Mouse (Mus musculus) right cerebral cortex, adult 2 months (tissue): ENCODE results near the gene Osbpl8.
"Not testable (repeated sequence)": the region's sequence is repeated elsewhere in the genome, so short reads cannot be mapped to it uniquely, and the experiment has no call there.

Experiments used
- DNase-seq, 2 experiments: peaks; one replicate each; pipeline ENCODE4 v3.0.0; 2021 to 2022; ENCODE audit warnings: low spot score in 2 of 2

Gene Osbpl8

DNA sequence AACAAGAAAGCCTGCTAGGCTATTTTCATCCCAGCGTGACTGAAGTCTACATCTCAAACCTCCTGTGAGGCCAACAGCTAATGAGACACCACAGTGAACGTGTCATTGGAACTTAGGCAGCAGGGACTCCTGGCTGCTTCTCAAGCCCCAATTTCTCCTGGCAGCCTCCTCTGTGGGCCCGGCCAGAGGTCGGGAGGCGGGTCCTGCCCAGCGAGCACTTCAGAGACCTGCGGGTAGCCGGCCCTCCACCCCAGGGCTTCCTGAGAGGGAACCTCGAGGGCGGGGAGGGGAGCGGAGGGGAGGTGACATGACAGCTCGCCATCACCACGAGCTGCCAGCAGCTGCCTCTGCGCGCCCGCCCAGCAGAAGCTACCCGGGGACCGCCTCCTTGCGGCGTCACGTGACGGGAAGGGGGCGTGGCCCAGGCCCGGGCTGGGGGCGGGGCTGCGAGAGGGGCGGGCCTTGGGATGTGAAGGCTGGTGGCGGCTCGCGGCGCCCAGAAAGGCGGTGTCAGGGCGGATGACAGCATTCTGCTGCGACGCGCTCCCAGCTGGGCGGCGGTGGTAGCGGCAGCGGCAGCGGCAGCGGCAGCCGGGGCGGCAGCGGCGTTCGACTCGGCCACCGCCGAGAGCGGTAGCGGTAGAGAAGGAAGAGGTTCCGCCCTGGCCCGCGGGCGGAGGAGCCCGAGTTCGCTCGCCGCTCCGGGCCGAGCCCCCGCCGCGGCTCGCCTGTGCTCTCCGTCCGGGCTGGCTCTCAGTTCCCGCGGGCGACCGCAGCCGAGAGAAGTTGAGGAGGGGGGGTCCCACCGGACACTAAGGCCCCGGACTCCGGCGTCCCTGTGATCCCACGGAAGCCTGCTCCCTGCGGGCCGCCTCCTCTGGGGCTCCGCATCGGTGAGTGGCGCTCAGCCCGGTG is at the start of gene Osbpl8:
TSS of gene Osbpl8 (plus strand) at position 449 of the 915 bp plus-strand sequence.
- DNase-seq: peak; percentile 97 to 98

DNA sequence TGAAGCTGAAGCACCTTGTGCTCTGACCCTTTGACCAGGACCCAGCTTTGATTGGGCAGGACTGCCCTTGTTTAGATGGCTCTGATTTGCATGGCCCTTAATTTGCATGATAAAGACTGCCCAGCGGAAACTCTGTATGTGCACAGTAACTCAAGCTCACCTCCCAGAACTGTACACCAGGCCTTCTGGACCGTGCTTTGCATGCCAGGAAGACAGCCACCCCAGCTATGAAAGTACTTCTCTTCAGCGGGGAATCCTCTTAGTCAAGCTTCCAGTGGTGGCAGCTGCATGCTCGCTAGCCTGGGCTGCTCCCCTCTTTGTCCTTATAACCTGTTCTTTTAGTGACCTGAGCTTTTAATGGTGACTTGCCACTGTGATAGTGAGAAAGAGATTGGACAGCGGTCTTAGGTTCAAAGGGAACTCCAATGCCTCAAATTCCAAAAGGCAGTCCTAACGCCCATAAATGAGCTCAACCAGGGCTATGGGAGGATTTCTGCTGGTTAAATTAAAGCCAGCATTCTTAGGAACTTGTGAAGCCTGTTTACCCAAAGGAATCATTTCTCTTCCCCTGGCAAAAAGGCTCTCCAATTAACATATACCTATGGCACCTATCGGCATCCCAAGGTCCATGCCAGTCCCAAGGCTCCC is 47.2 kb upstream of the Osbpl8 start:
- no peak for DNase-seq

DNA sequence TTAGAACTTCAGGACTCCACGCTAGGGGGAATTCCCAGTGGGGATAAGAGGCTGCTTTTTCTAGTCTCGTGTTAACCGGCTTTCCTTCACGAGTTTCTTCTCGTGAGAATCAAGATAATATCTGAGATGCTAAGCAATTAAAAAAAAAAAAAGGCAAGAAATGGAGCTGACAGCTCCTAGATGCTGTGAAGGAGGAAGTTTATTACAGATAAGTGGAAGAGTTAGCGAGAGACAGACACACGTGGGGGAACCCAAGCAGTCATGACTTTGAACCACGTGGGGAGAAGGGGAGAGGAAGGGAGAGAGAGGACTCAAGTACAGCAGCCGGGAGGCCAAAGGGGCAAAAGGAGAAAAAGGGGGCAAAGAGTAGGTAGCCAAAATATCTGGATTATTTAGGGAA is 46.3 kb upstream of the Osbpl8 start:
- no peak for DNase-seq

DNA sequence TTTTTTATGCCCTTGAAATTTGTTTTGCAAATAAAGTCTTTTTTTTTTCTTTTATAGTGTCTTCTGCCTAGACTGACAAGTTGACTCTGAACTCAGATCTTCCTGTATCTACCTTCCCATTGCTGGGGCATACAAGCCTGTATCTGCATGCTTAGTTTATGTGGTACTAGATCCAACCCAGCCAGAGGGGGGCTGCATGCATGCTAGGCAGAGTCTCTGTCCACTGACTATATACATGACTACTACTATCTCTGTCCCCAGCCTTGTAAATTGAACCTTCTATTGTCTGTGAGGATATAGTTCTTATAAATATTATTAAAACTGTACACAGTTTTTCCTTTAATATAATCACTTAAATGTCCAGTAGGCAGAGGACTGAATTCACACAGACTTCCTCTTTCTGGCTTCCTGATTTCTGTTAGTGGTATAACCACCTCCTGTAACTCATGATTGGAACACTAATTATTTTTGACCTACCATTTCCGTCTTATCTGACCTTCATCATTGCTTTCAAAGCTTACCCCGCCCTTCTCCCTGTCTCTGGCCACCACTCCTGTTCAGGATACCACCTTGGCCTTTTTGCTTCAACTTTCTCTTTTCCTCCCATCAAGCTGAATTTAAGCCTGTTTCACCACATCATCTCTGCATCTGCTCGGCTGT is 45.4 kb upstream of the Osbpl8 start:
- no peak for DNase-seq

DNA sequence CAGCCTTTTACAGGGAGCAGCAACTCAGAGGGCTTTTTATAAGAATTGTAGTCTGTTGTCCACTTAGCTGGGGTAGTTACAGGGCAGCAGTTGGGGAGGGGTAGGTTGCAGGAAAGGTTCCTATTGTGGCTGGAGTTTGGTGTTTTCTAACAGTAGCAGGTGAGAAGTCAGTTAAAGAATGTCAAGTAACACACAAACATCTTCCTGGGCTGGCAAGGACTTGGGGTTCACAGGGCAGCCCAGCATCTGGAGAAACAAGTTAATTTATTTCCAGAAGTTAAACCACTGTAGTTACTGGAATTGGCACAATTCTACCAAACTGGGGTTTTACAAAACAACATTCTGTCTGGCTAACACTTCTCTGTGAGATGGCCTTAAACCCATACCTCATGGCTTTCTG is 44.8 kb upstream of the Osbpl8 start:
- DNase-seq: no peak

DNA sequence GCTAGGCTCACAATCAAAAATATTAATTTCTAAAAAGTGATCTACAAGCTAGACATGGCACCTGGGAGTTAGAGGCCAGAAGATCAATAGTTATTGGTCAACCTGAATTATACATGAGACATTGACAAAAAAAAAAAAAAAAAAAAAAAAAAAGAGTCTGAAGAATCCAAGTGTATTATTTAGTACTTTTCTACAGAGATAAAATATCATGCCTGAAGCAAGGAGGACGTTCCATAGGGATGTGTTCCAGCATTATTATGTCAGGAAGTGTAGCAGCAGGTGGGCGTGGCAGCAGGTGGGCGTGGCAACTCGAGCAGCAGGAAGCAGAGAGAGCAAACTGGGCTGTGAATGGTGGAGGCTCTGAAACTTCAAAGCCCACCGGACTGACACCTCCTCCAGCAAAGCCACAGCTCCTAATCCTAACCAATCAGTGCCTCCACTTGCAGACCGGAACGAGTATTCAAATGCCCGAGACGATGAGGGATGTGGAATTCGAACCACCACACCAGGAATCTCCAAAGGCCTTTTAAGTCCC is 41.6 kb upstream of the Osbpl8 start:
- DNase-seq: no peak

DNA sequence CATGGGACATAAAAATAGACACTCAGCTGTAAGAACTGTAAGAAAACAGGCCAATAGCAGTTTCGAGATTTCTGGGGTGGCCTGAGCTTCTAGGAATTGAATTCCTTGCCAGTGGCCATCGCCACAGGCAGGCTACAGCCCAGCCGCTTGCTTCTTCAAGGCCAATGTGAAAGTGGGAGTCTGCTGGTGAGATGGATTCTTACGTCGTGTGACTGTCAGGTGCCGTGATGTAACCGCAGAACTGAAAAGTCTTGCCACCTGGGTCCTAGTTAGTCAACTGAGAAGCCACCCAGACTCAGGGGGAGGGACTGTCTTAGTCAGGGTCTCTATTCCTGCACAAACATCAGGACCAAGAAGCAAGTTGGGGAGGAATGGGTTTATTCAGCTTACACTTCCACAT is 40.4 kb upstream of the Osbpl8 start:
- no peak for DNase-seq

DNA sequence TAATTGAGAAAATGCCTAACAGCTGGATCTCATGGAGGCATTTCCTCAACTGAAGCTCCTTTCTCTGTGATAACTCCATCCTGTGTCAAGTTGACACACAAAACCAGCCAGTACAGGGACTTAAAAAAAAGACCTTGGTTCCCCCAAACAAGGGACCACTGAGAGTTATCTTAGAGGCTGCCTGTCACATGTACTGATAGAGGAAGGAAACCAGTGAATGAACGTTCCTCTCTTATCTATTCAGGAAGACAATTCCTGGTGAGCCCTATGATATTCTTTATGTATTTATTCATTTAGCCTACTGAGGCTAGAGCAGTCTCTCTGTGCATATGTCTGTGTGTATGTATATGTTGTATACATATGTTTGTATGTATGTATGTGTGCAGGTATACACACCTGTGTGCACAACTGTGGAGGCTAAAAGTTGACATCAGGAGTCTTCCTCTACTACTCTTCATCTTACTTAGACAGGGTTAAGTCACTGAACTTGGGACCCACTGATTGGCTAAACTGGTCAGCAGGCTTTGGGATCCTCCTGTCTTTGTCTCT is 39.7 kb upstream of the Osbpl8 start:
- DNase-seq: no peak

DNA sequence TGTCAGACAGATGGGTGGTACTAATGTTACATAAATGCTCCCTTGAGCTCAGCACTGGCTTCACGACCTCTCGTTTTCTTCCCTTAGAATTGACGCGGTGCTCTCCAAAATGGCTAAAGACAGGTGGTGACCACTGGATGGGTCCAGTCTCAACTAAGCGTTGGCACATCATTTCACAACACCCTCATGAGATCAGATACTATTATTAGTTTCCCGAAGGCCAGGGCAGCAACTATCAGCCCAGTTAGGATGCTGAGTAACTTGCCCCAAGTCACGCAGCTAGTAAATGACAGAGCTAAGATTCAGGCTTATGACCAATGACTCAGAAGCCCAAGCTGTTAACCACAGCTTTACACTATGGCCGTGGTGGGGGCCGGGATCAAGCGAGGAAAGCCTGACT is 37.2 kb upstream of the Osbpl8 start:
- no peak for DNase-seq

DNA sequence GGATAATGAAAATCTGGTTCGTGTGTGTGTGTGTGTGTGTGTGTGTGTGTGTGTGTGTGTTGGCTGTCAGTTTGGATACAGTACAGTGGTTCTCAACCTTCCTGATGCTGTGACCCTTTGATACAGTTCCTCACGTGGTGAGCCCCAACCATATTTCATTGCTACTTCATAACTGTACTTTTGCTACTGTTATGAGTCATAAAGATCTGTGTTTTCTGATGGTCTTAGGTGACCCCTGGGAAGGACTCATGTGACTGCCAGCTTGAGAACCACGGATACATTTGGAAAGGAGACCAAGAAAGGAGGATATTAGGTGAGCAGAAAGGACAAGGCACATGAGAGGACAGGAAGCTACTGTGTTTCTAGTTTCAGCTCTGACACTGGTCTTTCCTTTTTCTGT is 36.1 kb upstream of the Osbpl8 start:
- no peak for DNase-seq

DNA sequence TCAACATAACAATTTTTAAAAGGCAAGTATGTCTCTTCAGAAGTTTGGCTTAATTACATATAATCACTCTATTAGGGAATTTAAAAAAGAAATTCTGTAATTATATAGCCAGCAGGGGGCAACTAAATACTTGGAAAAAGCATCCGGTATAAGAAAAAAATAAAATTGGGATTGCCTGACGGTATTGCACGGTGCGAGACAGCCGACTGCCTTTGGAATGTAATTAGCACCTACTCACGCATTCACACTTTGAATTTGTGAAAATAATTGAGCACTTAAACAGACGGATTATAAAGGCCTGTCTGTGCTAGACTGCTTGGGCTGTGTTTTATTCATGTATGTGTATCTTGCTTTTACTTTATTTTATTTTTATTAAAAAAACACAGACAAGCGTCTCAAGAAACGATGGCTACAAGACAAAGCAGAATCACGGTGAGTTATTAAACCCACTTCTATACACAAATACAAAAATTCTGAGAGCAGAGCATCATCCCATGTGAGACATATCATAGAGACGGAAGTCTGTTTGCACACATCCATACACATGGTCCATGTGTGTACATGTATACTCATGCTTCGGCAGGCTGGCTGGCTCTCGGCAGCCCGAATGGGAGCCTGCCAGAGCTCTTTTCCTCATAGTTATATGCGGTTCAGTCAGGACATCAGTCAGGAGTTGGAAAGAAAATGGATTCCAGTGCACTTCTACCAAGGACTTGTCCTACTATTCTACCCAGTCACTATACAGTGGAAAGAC is 34.5 kb upstream of the Osbpl8 start:
- no peak for DNase-seq

DNA sequence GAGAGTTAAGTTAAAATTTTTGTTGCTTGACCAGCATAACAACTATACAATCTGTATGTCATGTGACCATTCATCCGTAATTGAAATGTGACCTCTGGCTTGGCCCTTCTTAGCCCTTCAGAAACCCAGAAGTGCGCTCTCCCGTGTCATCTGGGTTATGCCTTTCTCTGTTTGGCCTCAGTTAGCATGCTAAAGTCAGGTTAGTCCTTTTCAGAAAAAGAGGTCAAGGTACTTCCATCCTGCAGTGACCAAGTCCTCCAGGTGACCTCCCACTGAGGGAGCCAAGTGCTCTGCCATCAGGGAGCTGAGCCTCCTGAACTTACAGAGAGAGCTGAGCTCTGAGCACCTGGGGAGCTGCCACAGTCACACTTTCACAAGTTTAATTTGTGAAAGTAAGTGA is 33.7 kb upstream of the Osbpl8 start:
- DNase-seq: no peak

DNA sequence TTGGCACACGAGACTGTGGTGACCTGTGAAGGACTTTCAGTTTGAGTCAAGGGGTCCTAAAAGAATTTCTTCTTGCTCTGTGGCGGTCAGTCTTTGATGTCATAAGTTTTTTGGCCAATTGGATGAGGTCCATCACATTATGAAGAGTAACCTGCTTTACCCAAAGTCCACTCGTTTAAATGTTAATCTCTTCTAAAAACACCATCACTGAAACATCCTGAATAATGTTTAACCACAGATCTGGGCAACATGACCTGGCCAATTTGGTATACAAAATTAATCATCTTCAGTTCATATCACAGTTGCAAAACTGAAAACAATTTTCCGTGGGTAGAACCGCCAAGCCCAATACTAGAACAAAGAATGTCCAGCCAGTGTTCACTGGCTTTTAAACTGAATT is 31.3 kb upstream of the Osbpl8 start:
- DNase-seq: no peak

DNA sequence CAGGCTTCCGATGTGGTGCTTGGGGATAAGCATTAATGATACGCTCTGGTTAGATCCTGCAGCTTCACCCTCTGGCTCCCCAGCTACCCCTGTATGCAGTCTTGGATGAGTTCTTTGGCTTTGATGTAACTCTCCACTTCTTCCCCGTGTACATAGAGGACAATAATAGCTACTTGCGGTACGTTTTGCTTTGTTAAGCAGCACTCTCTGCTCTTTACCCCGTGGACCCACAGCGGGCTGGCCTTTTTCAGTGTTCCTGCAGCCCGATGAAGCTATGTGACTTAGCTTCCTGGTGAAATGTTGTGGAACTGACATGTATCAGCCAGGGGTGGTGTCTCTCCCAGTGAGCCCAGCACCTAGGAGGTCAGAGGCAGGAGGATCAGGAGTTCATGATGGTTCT is 30.6 kb upstream of the Osbpl8 start:
- DNase-seq: no peak

DNA sequence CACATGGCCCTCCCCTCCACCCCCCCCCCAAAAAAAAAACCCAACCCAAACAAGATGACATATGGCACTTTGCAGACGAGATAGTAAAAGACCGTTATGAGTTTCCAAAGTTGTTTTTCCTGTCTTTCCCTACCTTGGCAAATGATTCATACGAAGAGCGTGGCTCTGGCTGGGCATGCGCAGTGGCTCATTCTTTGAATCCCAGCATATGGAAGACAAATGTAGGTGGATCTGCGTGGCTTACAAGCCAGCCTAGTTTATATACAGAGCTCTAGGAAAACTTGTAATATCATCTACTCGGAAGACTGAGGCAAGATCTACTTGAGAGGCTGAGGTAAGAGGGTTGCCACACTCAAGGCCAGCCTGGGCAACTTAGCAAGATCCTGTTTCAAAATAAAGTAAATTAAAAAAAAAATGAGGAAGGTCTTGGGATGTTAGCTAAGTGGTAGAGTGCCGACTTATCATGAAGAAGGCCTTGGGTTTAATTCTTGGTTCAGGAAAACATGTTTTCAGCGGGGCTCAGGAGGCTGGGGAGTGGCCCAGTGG is 30.1 kb upstream of the Osbpl8 start:
- peak; percentile 37 to 53 for DNase-seq

DNA sequence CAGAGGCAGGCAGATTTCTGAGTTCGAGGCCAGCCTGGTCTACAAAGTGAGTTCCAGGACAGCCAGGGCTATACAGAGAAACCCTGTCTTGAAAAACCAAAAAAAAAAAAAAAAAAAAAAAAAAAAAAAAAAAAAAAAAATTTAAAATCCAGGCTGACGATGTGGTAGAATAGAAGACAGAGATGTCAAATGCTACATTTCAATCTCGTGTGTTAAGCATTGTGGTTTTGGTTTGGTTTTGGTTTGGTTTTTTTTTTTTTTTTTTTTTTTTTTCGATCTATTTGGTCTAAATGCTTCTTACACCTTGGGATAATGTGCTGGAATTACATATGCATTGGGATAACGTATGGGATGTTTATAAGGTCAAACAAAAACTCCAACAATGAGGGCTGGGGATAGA is 28.2 kb upstream of the Osbpl8 start:
- DNase-seq: not testable (repeated sequence)

DNA sequence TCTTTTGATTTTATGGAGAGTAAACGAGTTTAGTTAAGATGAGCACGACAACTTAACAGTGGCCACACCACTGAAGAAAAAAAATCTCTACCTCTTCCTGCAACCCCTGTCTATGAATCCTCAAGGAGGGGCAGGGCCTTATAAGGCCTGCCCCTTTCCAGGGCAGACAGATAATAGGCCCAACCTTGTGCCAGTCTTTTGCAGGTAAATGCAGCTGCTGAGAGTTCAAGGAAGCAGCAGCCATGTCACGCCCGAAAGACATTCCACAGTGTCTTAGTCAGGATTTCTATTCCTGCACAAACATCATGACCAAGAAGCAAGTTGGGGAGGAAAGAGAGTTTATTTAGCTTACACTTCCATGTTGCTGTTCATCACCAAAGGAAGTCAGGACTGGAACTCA is 26.6 kb upstream of the Osbpl8 start:
- no peak for DNase-seq

DNA sequence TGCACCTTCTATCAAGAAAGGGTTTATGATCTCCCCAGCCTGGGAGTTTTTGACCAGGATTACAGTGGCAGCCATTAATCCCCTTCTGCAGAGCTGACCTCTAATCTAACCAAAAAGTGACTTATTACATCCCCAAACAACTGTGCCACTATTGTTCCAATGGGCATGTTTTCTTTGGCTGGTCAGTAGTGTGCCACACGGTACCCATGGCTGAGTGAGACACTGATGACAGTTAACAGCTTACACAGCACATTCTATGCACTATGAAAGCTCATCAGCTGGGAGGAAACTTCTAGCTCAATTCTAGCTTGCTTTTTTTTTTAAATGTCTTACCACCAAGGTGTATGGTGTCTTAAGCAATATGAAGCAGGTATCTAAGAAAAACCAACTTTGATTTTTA is 25.4 kb upstream of the Osbpl8 start:
- no peak for DNase-seq

DNA sequence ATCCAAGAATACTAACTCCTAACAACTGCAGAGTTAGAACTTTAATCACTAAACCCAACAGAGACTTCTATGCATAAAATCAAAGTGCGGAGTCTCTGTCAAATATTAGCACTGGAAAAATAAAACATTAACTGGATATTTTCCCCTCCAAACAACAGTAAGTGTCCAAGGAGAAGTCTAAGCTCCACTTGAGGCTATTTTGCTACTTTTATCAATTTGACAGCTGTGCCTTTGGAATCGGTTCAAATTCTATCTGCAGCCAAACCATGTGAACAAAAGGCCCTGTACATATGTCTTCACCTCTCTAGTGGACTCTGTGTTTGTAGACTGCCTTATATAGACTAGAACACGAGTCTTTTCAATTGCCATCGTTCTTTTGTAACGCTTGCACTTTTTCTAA is 24.7 kb upstream of the Osbpl8 start:
- DNase-seq: no peak

DNA sequence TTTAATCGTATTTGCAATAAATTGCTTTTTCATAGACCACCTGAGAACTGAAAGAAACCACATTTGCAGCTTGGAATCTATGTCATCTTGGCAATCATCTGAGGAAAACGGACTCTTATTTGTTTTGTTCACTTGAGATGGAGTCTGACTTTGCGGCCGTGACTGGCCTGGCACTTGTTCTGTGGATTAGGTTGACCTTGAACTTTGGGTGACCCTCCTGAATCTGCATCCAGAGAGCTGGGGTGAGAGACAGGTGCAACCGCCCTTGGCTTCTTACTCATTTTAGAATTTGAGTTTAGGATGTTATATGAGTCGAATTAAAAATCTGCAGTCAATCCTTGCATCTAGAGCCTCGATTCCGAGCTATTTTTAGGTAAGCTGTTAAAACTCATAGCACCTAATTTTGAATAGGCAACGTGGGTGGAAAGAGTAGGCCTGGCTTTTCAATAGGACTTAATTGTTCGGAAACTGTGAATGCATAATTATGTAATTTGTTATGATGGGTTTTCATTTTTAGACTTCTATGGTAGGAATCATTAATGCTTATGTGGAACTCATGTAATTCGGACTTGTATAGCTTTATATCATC is 20.1 kb upstream of the Osbpl8 start:
- no peak for DNase-seq

DNA sequence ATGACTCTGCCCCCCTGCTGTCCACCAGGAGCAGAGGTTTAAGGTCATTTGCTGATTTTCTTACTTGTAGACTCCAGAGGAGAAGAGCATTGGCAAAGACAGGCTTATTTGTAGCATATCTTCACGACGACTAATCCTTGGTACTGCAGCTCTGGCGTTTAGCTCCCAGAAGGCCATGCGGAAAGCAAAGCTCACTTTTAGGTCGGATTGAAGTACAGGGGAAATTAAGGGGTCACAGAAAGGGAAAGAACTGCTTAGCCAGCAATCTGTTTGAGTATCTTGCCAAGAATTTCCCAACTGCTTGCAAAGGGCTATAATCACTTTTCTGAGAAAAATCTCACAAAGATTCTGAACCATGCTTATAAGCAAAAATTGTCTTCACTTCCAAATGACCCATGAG is 14.8 kb upstream of the Osbpl8 start:
- no peak for DNase-seq
